Mouse (Mus musculus): ENCODE results near the gene Cmpk1. TPM values are rescaled to one million over a fixed set of nuclear protein-coding genes. Genes with fewer than 3 reads are reported as not detected.

Gene Cmpk1
- polyA plus RNA-seq, 1 experiment from 2014 or later: 72.8 TPM

GRCm38 (mm10) chr4:114917091-114917490 is 70.0 kb downstream of the Cmpk1 start:
- no peaks in the 10 kb centered on the region for H3K9me3 ChIP-seq (replicated peaks)
- DNase-seq (no peak), ATAC-seq (ENCODE audit: low read depth) (no peak)
- H3K4me2 ChIP-seq: no peak overlapping the region
- H3K36me3 ChIP-seq: no peaks in the 10 kb centered on the region
- H3K9ac ChIP-seq: no peak overlapping the region
- peaks cover 72% of the 10 kb centered on the region for H3K27me3 ChIP-seq
- no peaks in the 10 kb centered on the region for H3K4me1 ChIP-seq (replicated peaks)
- no peak overlapping the region for H3K27ac ChIP-seq
- WGBS (ENCODE audit: insufficient replicate concordance): 32% methylated on average over 2 of the region's 2 CpGs
- no peak overlapping the region for H3K4me3 ChIP-seq (replicated peaks)

GRCm38 (mm10) chr4:114916056-114916455 is 71.0 kb downstream of the Cmpk1 start:
- H3K4me1 ChIP-seq (replicated peaks): no peaks in the 10 kb centered on the region
- H3K4me3 ChIP-seq (replicated peaks): no peak overlapping the region
- WGBS (ENCODE audit: insufficient replicate concordance): 30% methylated on average over 4 of the region's 4 CpGs

GRCm38 (mm10) chr4:114913594-114913962 is 73.5 kb downstream of the Cmpk1 start:
- ATAC-seq (ENCODE audit: low read depth) (no peak), DNase-seq (no peak)
- Histone ChIP-seq H3K27me3 (peaks cover 85% of the 10 kb centered on the region), H3K9me3 (replicated peaks) (no peaks in the 10 kb centered on the region), H3K9ac (no peak overlapping the region), H3K4me3 (replicated peaks) (no peak overlapping the region), H3K27ac (no peak overlapping the region), H3K36me3 (no peaks in the 10 kb centered on the region), H3K4me1 (replicated peaks) (peaks cover 15% of the 10 kb centered on the region), H3K4me2 (no peak overlapping the region)
- 1% methylated on average over 13 of the region's 13 CpGs for WGBS (ENCODE audit: insufficient replicate concordance)

More at GRCm38 (mm10) chr4:114916056-114916455, 71.0 kb downstream of the Cmpk1 start:
- Histone ChIP-seq H3K9ac (no peak overlapping the region), H3K4me2 (no peak overlapping the region), H3K36me3 (no peaks in the 10 kb centered on the region), H3K27me3 (peaks cover 75% of the 10 kb centered on the region), H3K9me3 (replicated peaks) (no peaks in the 10 kb centered on the region), H3K27ac (no peak overlapping the region)
- DNase-seq (no peak), ATAC-seq (ENCODE audit: low read depth) (no peak)

DNA sequence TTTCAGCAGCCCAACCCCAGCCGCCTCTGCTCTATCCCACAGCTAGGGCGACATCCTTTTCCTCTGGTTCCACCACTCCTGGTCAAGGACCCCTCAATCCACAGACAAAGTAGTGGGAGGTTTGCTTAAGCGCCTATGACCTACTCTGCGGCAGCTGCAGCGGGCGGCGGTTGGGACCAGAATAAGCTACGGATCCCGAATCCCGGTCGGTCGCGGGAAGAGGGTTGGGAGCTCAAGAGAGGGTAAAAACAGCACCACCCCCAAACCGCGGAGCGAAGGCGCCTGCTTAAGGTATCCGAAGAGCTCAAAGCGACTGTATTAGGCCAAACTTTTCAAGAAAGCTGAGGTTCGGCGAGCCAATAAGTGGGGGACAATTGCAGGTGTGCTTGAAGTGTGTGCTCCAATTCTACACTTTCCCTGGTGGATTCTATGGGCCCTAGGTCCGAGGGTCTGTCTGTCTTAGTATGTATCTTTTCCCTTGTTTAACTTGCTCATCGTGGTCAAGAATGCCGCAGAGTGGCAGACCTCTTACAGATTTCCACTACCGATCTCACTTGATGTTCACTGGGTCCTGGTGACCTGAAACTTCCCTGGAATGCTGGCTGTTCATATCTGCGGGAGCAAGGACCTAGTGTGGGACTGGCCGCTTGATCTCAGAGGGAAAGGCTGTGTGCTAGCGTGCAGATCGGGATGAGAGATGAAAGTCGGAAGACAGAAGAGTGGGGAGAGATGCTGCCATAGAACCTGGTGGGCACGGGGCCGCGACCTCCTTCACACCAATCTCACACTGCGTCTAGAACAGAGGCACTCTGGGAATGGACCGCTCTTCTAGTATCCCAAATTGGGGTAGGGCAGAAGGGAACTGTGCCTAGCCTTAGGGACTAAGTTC is 74.1 kb downstream of the Cmpk1 start:
- Histone ChIP-seq H3K9ac (no peak overlapping the region), H3K4me1 (replicated peaks) (peaks cover 21% of the 10 kb centered on the region), H3K4me2 (no peak overlapping the region), H3K36me3 (no peaks in the 10 kb centered on the region), H3K27me3 (peaks cover 91% of the 10 kb centered on the region), H3K4me3 (replicated peaks) (no peak overlapping the region), H3K27ac (no peak overlapping the region), H3K9me3 (replicated peaks) (no peaks in the 10 kb centered on the region)
- 10% methylated on average over 35 of the region's 35 CpGs for WGBS (ENCODE audit: insufficient replicate concordance)
- DNase-seq (no peak), ATAC-seq (ENCODE audit: low read depth) (no peak)

DNA sequence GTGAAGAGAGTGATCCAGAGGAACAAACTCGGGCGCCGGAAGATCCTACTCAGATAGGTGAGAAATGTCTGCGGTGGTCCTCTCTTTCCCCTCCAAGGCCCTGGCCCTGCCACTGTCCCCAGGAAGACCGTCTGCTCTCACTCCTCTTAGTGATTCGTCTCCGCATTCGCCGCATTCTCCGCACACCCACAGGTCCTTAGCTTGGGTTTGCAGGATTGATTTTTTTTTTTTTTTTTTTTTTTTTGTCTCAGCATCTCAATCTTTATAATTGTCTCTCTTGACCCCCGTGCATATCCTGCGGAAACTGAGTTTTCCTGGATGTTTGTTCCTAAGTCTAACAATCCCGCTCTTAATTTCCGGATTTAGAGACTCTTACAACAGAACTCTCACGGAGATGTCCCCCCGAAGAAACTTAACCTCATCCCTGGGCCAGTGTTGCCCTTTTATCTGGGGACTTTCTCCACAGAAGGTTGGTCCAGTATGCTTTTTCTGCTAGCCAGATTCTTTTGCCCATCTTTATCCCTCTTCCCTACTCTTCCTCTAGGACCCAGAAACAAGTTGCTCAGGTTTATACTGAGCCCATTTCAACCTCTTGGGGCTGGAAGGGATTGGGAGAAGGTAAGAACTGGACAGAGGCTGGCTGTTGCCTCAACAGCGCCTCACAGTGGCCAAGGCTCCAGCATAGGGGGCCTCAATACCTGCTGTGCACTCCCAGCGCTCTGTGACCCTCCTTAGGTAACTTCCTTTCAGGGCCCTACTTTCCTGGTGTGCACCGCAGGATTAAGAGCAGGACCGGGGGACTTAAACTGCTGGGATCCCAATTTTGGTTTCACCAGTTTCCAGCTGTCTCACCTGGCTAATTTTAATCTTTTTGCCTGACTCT is 77.2 kb downstream of the Cmpk1 start:
- peaks cover 100% of the 10 kb centered on the region for H3K27me3 ChIP-seq
- no peak overlapping the region for H3K27ac ChIP-seq
- H3K36me3 ChIP-seq: no peaks in the 10 kb centered on the region
- H3K4me1 ChIP-seq (replicated peaks): peaks cover 26% of the 10 kb centered on the region
- WGBS (ENCODE audit: insufficient replicate concordance): 2% methylated on average over 20 of the region's 20 CpGs
- peak overlapping the region; percentile 62 for H3K4me3 ChIP-seq (replicated peaks)
- no peaks in the 10 kb centered on the region for H3K9me3 ChIP-seq (replicated peaks)
- peak overlapping the region; percentile 85 for H3K4me2 ChIP-seq
- DNase-seq (no peak), ATAC-seq (ENCODE audit: low read depth) (no peak)
- H3K9ac ChIP-seq: peak overlapping the region; percentile 55; the same call in 1 of the 2 replicates

Other genes with a start within 250 kb of the Cmpk1 start
- gene Gm12830, start 165.5 kb downstream of the Cmpk1 start, polyA plus RNA-seq (2015; fragmentation: Nextera tagmentation; extraction: Ambion mirVana): not detected in 2 replicates
- not detected in 2 replicates for gene Foxd2, start 78.4 kb downstream of the Cmpk1 start, polyA plus RNA-seq (2015; fragmentation: Nextera tagmentation; extraction: Ambion mirVana)
- not detected in 2 replicates for gene Foxe3, start 61.2 kb downstream of the Cmpk1 start, polyA plus RNA-seq (2015; fragmentation: Nextera tagmentation; extraction: Ambion mirVana)
- gene Stil, start 12.9 kb upstream of the Cmpk1 start, polyA plus RNA-seq (2015; fragmentation: Nextera tagmentation; extraction: Ambion mirVana): 8.3 and 11.8 TPM in 2 replicates
- gene Tal1, start 69.2 kb upstream of the Cmpk1 start, polyA plus RNA-seq (2015; fragmentation: Nextera tagmentation; extraction: Ambion mirVana): 29.3 and 31.5 TPM in 2 replicates
- gene Pdzk1ip1, start 101.5 kb upstream of the Cmpk1 start, polyA plus RNA-seq (2015; fragmentation: Nextera tagmentation; extraction: Ambion mirVana): 21.2 and 23.7 TPM in 2 replicates
- gene Cyp4x1, start 147.0 kb upstream of the Cmpk1 start, polyA plus RNA-seq (2015; fragmentation: Nextera tagmentation; extraction: Ambion mirVana): 0.05 and 0.06 TPM in 2 replicates

Measured in liver, embryonic 13.5 days (tissue).